Mouse (Mus musculus): Measurements from ENCODE around the gene Nfe2. TPM values are rescaled to one million over a fixed set of nuclear protein-coding genes. Genes with fewer than 3 reads are reported as not detected.
A peak's percentile ranks its signal among the peaks of the same experiment; 100 is the strongest.

The Nfe2 gene
- polyA plus RNA-seq, 1 experiment from 2014 or later, result 4.3 TPM

DNA sequence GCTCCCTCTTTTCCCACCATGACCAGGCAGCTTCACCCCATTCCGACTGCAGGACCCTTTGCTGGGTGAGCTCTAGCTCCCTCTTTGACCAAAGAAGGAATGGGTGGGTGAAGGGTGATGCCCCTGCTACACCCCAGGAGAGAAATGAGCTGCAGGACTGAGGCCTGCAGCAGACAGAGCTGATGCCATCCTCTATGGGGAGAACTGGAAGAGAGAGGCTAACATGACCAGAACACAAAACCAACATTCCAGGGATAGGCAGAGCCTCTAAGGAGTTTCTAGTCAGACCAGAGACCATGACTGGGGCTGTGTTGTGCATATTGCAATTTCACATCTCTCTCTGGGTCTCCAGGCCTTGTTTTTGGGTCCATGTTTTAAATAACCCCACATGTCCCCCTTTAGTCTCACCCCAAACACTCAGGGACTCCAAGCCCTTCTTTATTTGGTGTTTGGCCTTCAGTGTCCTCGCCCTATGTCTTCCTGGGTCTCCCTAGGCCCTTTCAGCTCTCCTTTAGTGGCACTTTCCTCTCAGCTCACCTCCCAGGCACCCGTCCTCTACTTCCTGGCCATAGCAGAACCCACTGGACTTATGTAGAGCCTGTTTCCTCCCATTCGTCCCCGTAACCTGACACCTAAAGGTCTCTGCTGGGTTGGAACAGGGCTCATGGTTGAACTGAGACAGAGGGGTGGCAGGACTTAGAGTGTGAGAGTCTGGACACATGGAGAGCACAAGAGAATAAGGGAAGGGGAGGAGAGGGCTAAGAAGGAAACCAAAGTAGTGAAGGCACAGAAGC is 43.5 kb upstream of the Nfe2 start:
- Histone ChIP-seq H3K9me3 (ENCODE audit: control insufficient read depth, low read length) (no peaks in the 10 kb centered on the region), H3K4me3 (ENCODE audit: low read length) (no peak overlapping the region), H3K9ac (ENCODE audit: low read length) (peak overlapping the region; percentile 33), H3K27ac (ENCODE audit: low read length) (peak overlapping the region; percentile 82), H3K4me1 (replicated peaks; ENCODE audit: control insufficient read depth, insufficient read depth, low read length) (peaks cover 70% of the 10 kb centered on the region), H3K27me3 (ENCODE audit: control insufficient read depth, insufficient read depth, low read depth, low read length) (no peaks in the 10 kb centered on the region), H3K4me2 (ENCODE audit: low read depth, low read length) (no peak overlapping the region), H3K36me3 (ENCODE audit: control insufficient read depth, insufficient read depth, low read length) (peaks cover under 1% of the 10 kb centered on the region)
- whole genome bisulfite sequencing, result 33% methylated on average over 5 of the region's 5 CpGs
- ATAC-seq (ENCODE audit: low read depth), result no peak

GRCm38 (mm10) chr15:103301046-103301445 is 42.8 kb upstream of the Nfe2 start:
- peak overlapping the region; percentile 93 for H3K27ac ChIP-seq (ENCODE audit: low read length)
- H3K9ac ChIP-seq (ENCODE audit: low read length), result peak overlapping the region; percentile 27
- H3K4me1 ChIP-seq (replicated peaks; ENCODE audit: control insufficient read depth, insufficient read depth, low read length), result peaks cover 71% of the 10 kb centered on the region
- H3K9me3 ChIP-seq (ENCODE audit: control insufficient read depth, low read length), result no peaks in the 10 kb centered on the region
- H3K4me3 ChIP-seq (ENCODE audit: low read length), result no peak overlapping the region
- no peak overlapping the region for H3K4me2 ChIP-seq (ENCODE audit: low read depth, low read length)
- WGBS, result 38% methylated on average over 2 of the region's 2 CpGs
- peaks cover 3% of the 10 kb centered on the region for H3K36me3 ChIP-seq (ENCODE audit: control insufficient read depth, insufficient read depth, low read length)
- H3K27me3 ChIP-seq (ENCODE audit: control insufficient read depth, insufficient read depth, low read depth, low read length), result no peaks in the 10 kb centered on the region
- no peak for ATAC-seq (ENCODE audit: low read depth)

- Histone ChIP-seq H3K27ac (ENCODE audit: low read length) (peak overlapping the region; percentile 93), H3K9ac (ENCODE audit: low read length) (peak overlapping the region; percentile 40), H3K4me2 (ENCODE audit: low read depth, low read length) (no peak overlapping the region; the same call in 1 of the 2 replicates), H3K4me3 (ENCODE audit: low read length) (no peak overlapping the region), H3K27me3 (ENCODE audit: control insufficient read depth, insufficient read depth, low read depth, low read length) (no peaks in the 10 kb centered on the region), H3K4me1 (replicated peaks; ENCODE audit: control insufficient read depth, insufficient read depth, low read length) (peaks cover 71% of the 10 kb centered on the region), H3K36me3 (ENCODE audit: control insufficient read depth, insufficient read depth, low read length) (peaks cover 3% of the 10 kb centered on the region), H3K9me3 (ENCODE audit: control insufficient read depth, low read length) (no peaks in the 10 kb centered on the region)
- ATAC-seq (ENCODE audit: low read depth), result no peak
- WGBS, result 18% methylated on average over 2 of the region's 2 CpGs
Measured at GRCm38 (mm10) chr15:103300560-103300959, 42.4 kb upstream of the Nfe2 start.

DNA sequence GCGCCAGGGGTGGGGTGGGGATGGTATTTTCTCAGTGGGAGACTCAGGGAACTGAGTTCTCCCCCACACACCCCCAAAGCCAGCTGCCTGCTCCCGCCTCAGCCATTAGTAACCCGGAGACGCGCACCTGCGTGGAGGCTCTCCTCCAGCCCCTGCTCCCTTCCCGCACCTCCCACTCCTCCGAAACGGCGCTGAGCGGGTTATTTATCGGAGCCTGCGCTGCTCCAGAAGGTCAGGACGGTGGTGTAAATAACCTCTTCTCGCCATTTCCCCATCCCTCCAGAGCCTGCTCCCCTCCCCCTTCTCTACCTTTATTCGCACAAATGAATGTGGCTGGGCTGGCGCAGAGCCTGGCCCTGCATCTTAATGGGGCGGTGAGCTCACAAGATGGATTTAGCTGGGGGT is 41.9 kb upstream of the Nfe2 start:
- Histone ChIP-seq H3K4me2 (ENCODE audit: low read depth, low read length) (peak overlapping the region; percentile 34; the same call in 1 of the 2 replicates), H3K9me3 (ENCODE audit: control insufficient read depth, low read length) (no peaks in the 10 kb centered on the region), H3K9ac (ENCODE audit: low read length) (peak overlapping the region; percentile 40), H3K4me1 (replicated peaks; ENCODE audit: control insufficient read depth, insufficient read depth, low read length) (peaks cover 71% of the 10 kb centered on the region), H3K27me3 (ENCODE audit: control insufficient read depth, insufficient read depth, low read depth, low read length) (no peaks in the 10 kb centered on the region), H3K27ac (ENCODE audit: low read length) (peak overlapping the region; percentile 93), H3K4me3 (ENCODE audit: low read length) (no peak overlapping the region), H3K36me3 (ENCODE audit: control insufficient read depth, insufficient read depth, low read length) (peaks cover 3% of the 10 kb centered on the region)
- whole genome bisulfite sequencing, result 17% methylated on average over 18 of the region's 18 CpGs
- ATAC-seq (ENCODE audit: low read depth), result no peak

DNA sequence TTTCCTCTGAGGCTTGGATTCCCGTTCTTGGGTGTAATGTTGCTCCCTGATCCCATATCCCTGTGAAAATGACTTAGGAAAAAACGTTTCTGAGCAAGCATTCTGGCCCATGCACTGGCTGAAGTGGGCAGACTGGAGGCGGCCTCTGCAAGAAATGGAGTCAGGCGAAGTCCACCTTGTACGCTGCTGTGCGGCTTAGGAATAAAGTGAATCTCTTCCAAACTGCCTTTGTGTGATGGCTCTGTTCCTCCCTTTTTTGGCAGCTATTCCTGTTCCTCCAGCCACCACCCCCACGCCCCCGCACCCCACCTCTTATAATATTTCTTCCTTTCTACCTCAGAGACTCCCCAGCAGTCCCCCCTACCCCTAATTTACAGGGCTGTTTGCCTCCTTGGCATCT is 41.4 kb upstream of the Nfe2 start:
- Histone ChIP-seq H3K4me2 (ENCODE audit: low read depth, low read length) (no peak overlapping the region), H3K9ac (ENCODE audit: low read length) (peak overlapping the region; percentile 40; the same call in 1 of the 2 replicates), H3K27me3 (ENCODE audit: control insufficient read depth, insufficient read depth, low read depth, low read length) (no peaks in the 10 kb centered on the region), H3K36me3 (ENCODE audit: control insufficient read depth, insufficient read depth, low read length) (peaks cover 3% of the 10 kb centered on the region), H3K4me1 (replicated peaks; ENCODE audit: control insufficient read depth, insufficient read depth, low read length) (peaks cover 71% of the 10 kb centered on the region), H3K9me3 (ENCODE audit: control insufficient read depth, low read length) (no peaks in the 10 kb centered on the region), H3K27ac (ENCODE audit: low read length) (peak overlapping the region; percentile 93), H3K4me3 (ENCODE audit: low read length) (no peak overlapping the region)
- ATAC-seq (ENCODE audit: low read depth), result no peak
- 43% methylated on average over 8 of the region's 8 CpGs for WGBS

DNA sequence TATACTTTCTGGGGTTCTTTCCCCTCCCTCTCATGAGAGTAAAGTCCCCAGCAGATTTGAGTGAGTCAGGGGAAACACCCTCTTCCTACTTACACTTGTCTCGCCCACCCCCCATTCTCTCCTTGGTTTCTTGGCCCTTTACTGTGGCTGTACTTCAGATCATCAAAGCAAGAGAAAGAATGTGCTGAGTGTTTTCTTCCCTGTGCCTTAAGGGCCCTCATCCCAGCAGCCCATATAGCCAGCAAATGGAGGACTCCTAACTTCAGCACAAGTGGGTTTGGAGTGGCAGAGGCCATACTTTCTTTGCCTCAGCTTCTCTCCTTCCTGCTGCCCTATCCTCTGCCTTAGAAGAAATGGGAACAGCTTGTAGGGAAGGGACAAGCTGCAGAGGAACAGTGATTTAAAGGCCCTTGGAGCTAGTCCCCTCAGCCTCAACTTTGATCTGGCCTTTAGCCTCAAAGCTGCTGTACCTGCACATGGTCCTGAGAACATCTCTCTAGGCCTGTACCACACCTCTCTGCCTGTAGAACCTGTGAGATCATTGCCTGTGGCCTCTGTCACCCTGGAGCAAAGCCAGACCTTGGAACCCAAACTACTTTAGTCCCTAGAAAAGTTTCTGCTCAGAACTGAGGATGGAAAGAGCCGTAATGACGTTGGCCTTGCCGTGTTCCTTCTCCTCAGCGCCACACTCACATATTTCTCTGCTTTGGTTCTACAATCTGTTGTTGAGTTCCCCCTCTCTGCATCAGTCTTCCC is 40.8 kb upstream of the Nfe2 start:
- peaks cover 3% of the 10 kb centered on the region for H3K36me3 ChIP-seq (ENCODE audit: control insufficient read depth, insufficient read depth, low read length)
- no peaks in the 10 kb centered on the region for H3K9me3 ChIP-seq (ENCODE audit: control insufficient read depth, low read length)
- 64% methylated on average over 5 of the region's 5 CpGs for WGBS
- no peaks in the 10 kb centered on the region for H3K27me3 ChIP-seq (ENCODE audit: control insufficient read depth, insufficient read depth, low read depth, low read length)
- H3K4me1 ChIP-seq (replicated peaks; ENCODE audit: control insufficient read depth, insufficient read depth, low read length), result peaks cover 66% of the 10 kb centered on the region
- no peak overlapping the region for H3K4me2 ChIP-seq (ENCODE audit: low read depth, low read length)
- peak; percentile 86 for ATAC-seq (ENCODE audit: low read depth)
- H3K9ac ChIP-seq (ENCODE audit: low read length), result peak overlapping the region; percentile 11; the same call in 1 of the 2 replicates
- H3K4me3 ChIP-seq (ENCODE audit: low read length), result no peak overlapping the region
- peak overlapping the region; percentile 93 for H3K27ac ChIP-seq (ENCODE audit: low read length)

GRCm38 (mm10) chr15:103298026-103298425 is 39.8 kb upstream of the Nfe2 start:
- no peak for ATAC-seq (ENCODE audit: low read depth)
- H3K4me1 ChIP-seq (replicated peaks; ENCODE audit: control insufficient read depth, insufficient read depth, low read length), result peaks cover 57% of the 10 kb centered on the region
- H3K9ac ChIP-seq (ENCODE audit: low read length), result no peak overlapping the region
- H3K9me3 ChIP-seq (ENCODE audit: control insufficient read depth, low read length), result no peaks in the 10 kb centered on the region
- H3K4me3 ChIP-seq (ENCODE audit: low read length), result no peak overlapping the region
- peaks cover 13% of the 10 kb centered on the region for H3K36me3 ChIP-seq (ENCODE audit: control insufficient read depth, insufficient read depth, low read length)
- peak overlapping the region; percentile 93 for H3K27ac ChIP-seq (ENCODE audit: low read length)
- no peaks in the 10 kb centered on the region for H3K27me3 ChIP-seq (ENCODE audit: control insufficient read depth, insufficient read depth, low read depth, low read length)
- 55% methylated on average over 3 of the region's 3 CpGs for WGBS
- H3K4me2 ChIP-seq (ENCODE audit: low read depth, low read length), result no peak overlapping the region

- H3K9ac ChIP-seq (ENCODE audit: low read length), result no peak overlapping the region
- peaks cover 50% of the 10 kb centered on the region for H3K4me1 ChIP-seq (replicated peaks; ENCODE audit: control insufficient read depth, insufficient read depth, low read length)
- H3K27me3 ChIP-seq (ENCODE audit: control insufficient read depth, insufficient read depth, low read depth, low read length), result no peaks in the 10 kb centered on the region
- ATAC-seq (ENCODE audit: low read depth), result no peak
- H3K4me3 ChIP-seq (ENCODE audit: low read length), result no peak overlapping the region
- WGBS, result 62% methylated on average over 6 of the region's 6 CpGs
- no peak overlapping the region for H3K4me2 ChIP-seq (ENCODE audit: low read depth, low read length)
- H3K9me3 ChIP-seq (ENCODE audit: control insufficient read depth, low read length), result no peaks in the 10 kb centered on the region
- H3K36me3 ChIP-seq (ENCODE audit: control insufficient read depth, insufficient read depth, low read length), result peaks cover 19% of the 10 kb centered on the region
- H3K27ac ChIP-seq (ENCODE audit: low read length), result peak overlapping the region; percentile 93
Measured at GRCm38 (mm10) chr15:103297313-103297712, 39.1 kb upstream of the Nfe2 start.

- Histone ChIP-seq H3K36me3 (ENCODE audit: control insufficient read depth, insufficient read depth, low read length) (peaks cover 32% of the 10 kb centered on the region), H3K27ac (ENCODE audit: low read length) (peak overlapping the region; percentile 70), H3K4me1 (replicated peaks; ENCODE audit: control insufficient read depth, insufficient read depth, low read length) (peaks cover 36% of the 10 kb centered on the region), H3K4me2 (ENCODE audit: low read depth, low read length) (no peak overlapping the region), H3K27me3 (ENCODE audit: control insufficient read depth, insufficient read depth, low read depth, low read length) (no peaks in the 10 kb centered on the region), H3K9ac (ENCODE audit: low read length) (peak overlapping the region; percentile 14; the same call in 1 of the 2 replicates), H3K9me3 (ENCODE audit: control insufficient read depth, low read length) (no peaks in the 10 kb centered on the region), H3K4me3 (ENCODE audit: low read length) (no peak overlapping the region)
- 15% methylated on average over 5 of the region's 5 CpGs for WGBS
- ATAC-seq (ENCODE audit: low read depth), result no peak
Measured at GRCm38 (mm10) chr15:103295851-103296250, 37.6 kb upstream of the Nfe2 start.

All from lung, embryonic 16.5 days (tissue).